Mouse (Mus musculus) kidney, postnatal 25 days (tissue): ENCODE measurements around the gene Hnf1b.

Source experiments
- DNase-seq, 2 experiments: peaks; one replicate each; pipeline ENCODE4 v3.0.0; 2021; ENCODE audit warnings: mixed read lengths in 2 of 2

Gene Hnf1b

GRCm38 (mm10) chr11:83849529-83850335, at the start of gene Hnf1b:
Gene Hnf1b (plus strand): TSS chr11:83850063.
- DNase-seq: peak in 1 of 2 experiments; percentile 72

GRCm38 (mm10) chr11:83802166-83802565, 47.7 kb upstream of the Hnf1b start:
- peak; percentile 71 to 81 for DNase-seq

GRCm38 (mm10) chr11:83802581-83802980, 47.3 kb upstream of the Hnf1b start:
- DNase-seq: peak in 1 of 2 experiments; percentile 66

- peak in 1 of 2 experiments; percentile 27 for DNase-seq
Observed at GRCm38 (mm10) chr11:83810441-83810840, 39.4 kb upstream of the Hnf1b start.

- DNase-seq: peak; percentile 60 to 78
Observed at GRCm38 (mm10) chr11:83815191-83815590, 34.7 kb upstream of the Hnf1b start.

DNA sequence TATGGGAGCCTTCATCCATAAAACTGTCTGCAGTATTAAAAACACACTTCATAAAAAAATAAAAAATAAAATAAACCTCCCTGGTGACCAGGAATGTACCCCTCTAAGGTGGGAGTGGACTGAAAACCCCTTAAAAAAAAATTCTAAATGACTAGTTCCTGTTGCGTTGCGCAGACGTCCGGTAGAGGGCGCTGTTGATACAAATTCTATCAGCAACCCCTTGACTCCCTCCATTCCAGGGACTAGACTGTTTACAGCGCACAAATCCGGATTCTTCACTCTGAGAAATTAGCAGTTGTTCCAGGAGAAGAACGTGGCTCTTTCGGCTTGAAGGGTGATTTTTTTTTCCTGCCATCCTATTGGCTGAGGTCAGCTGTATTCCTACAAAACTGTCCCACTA, 34.2 kb upstream of the Hnf1b start:
- DNase-seq: peak; percentile 83 to 87

DNA sequence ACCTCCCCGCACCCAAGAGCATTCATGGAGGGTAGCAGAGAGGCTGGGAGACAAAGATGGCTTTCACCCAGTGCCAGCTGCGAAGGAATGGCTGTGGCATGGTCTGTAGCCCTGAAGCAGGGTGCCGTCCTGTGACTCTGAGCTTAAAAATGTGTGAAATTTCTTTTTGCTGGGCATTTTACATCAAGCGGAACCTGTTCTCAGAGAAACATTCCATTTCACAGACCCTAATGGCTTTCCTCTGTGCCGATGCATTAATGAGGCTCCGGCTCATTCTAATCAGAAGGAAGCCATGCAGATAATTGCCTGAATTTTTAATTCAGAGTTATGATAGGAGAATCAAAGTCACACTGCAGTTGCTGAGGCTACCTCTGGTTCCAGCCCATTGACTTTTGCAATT, 32.8 kb upstream of the Hnf1b start:
- peak; percentile 59 to 78 for DNase-seq

- DNase-seq: peak; percentile 50 to 64
Observed at GRCm38 (mm10) chr11:83817994-83818393, 31.9 kb upstream of the Hnf1b start.

- no peak for DNase-seq
Observed at GRCm38 (mm10) chr11:83818591-83819127, 31.2 kb upstream of the Hnf1b start.

DNA sequence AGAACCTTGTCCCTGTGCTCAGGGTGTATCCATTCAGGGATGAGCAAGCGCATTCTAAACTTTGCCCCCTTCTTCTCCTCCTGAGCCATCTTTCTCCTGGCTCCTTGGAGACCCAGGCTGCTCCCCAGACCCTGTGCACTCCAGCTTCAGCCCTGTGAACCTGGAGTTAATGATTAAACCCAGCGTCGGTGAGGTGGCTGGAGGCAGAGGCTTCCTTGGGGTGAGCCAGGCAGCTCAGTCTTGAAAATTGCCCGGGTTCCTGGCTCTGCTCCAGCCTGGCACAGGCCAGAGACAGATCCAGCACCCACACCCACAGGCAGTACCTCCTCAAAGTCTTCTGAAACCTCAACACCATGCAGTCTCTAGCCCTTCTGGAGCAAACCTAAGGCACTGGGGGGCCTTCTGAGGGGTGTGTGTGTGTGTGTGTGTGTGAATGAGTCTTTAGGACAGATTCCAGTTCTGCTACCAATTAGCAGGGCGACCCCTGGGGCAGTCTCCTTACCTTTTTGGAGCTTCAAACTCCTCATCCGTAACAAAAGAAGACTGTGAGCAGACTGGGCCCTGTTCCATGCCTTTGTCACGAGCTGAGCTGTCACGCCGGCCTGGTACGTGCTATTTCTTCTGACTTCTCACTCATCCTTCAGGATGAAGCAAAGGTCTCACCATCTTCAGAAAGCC, 29.9 kb upstream of the Hnf1b start:
- DNase-seq: peak; percentile 93 to 97

DNA sequence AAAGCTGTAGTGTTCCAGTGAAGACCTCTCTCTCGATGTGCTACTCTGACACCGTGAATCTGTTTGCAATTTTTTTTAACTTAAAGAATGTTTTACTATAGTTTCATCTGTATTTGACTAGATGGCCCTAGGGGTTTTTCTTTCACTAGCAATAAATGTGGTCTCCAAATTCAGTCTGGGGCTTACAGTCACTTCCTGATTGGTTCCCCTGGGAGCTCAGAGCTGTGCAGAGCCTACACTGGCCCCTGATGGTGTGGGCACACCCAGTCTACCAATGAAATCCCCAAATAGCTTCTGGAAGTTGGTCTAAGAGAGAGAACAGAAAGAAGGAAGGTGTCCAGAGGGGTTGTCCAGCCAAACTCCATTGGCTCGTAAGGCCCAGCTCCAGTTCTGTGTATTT, 23.7 kb upstream of the Hnf1b start:
- DNase-seq: no peak

GRCm38 (mm10) chr11:83828553-83829142, 21.2 kb upstream of the Hnf1b start:
- no peak for DNase-seq

DNA sequence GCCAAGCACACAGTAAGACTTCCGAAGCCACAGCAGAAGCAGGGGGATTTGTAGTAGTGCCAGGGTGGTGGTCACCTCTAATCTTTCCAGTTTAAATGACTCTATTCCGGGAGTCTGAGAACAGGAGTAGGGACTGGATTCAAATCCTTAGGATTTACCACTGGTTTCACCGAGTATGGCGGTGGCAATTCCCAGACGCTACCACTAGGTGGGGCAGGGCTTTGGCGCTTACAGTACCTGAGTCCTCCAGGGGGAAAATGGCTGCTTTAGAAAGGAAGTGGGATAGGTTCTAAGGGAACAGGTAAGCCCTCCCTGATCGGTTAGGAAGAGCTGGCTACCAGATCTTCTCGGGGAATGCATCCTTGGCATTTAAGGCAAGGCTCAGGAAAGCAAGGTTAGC, 17.5 kb upstream of the Hnf1b start:
- DNase-seq: peak in 1 of 2 experiments; percentile 62

DNA sequence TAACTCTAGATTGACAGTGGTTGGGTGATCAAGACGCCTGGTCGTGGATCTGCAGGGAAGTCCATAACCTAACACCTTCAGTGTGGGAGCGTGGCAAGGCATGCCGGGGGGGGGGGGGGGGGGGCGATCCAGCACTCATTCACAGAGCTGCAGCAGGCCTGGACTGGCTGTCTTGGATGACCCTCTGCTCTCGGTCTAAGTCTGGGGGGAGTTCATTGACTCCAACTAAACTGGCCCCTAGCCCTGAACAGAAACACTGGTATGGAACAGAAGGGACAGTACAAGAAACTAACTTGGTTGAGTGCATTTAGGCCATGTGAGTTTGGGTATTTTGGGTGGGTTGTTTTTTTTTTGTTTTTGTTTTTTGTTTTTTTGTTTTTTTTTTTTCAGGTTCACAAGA, 16.3 kb upstream of the Hnf1b start:
- DNase-seq: no peak

DNA sequence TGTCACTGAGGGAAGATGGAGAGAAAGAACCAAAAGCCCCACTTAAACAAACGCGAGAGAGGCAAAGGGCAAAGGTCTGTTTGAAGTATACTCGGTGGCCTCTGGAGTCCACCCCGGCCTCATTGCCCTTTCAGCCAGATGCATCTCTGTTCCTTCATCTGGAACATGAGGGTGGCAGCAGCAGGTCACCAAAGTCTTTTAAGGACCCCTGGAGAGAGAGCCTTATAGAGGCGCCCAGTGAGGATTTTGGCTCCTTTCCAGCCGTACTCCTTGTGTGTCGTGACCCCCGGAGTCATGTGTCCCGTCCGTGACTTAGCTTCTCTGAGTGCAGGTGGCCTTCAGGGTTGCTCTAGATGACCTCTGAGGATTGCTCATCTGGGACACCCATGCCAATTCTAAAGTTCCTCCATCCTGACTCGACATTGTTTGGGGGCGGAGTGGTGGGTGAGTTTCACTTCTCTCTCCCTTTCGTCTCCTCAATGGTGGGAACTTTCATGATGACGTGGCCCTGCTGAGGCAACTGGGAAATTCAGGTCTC, 15.8 kb upstream of the Hnf1b start:
- DNase-seq: peak; percentile 60 to 83

- DNase-seq: peak in 1 of 2 experiments; percentile 69
Observed at GRCm38 (mm10) chr11:83839451-83839850, 10.4 kb upstream of the Hnf1b start.

GRCm38 (mm10) chr11:83843534-83843933, 6.3 kb upstream of the Hnf1b start:
- peak; percentile 72 to 87 for DNase-seq

DNA sequence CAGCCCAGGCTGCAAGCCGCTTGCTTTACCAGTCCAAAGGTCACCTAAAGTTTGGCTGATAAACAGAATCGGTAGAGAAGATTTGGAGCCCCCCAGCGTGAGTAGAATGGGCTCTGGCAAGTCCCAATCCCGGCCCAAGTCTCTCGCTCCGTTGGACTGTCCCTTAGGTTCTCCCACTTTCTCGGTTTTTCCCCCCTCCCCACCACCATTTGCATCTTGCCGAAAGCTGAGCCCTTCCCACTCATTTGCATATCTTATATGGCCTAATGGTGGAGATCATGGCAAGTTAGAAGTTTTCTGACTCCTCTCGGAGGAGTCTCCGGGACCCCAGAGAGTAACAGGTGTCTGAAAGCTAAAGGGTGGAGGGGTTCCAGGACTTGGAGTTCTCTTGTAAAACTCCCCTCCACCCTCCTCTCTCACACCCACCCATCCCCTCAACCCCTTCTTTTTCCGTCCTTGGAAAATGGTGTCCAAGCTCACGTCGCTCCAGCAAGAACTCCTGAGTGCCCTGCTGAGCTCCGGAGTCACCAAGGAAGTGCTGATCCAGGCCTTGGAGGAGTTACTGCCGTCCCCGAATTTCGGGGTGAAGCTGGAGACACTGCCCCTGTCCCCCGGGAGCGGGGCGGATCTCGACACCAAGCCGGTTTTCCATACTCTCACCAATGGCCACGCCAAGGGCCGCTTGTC, 866 bp downstream of the Hnf1b start:
- peak; percentile 80 to 89 for DNase-seq

DNA sequence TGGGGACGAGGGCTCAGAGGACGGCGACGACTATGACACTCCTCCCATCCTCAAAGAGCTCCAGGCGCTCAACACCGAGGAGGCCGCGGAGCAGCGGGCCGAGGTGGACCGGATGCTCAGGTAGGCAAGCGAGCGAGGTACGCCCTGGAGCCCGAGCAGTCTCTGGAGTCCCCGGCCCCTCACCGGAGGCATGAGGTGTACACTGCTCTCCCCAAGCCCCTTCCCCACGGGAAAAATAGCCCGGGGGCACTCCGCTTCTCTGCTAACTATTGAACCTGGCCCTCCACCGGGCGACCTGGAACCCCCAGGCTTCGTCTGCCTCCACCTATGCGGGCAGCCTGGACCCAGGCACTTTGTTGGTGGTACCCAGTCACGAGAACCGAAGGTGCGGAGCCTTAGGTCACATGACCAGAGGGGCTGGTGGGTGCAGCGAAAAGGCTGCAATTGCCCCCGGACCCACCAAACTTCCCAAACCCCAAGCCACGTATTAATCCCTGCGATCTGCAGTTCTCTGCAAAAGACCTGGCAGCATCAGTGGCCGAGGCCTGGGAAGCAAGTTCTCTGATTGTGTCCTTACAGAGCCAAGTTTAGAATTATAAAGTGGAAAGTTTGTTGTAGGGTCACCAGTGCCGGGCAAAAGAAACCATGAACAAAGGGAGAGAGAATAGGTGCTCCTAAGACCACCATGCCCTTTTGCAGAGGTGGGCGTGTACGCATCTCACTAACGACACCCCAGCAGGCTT, 1.6 kb downstream of the Hnf1b start:
- DNase-seq: peak; percentile 21 to 61

DNA sequence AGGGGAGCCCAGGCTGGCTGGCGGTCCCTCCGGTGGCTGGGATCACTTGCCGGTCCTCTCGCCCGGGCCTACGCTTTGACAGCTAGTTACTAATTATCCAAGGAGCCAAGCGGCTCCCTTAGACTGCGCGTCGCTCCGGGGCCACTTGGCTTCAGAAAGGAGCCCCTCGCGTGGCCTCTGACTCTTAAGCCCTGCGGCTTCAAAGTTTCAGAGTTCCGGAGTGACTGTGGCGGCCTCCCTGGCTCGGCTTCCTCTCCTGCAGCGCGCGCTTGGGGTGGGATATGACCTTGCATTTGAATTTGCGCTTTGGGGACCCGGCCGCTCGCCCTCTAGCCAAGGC, 2.1 kb downstream of the Hnf1b start:
- peak; percentile 78 to 91 for DNase-seq

DNA sequence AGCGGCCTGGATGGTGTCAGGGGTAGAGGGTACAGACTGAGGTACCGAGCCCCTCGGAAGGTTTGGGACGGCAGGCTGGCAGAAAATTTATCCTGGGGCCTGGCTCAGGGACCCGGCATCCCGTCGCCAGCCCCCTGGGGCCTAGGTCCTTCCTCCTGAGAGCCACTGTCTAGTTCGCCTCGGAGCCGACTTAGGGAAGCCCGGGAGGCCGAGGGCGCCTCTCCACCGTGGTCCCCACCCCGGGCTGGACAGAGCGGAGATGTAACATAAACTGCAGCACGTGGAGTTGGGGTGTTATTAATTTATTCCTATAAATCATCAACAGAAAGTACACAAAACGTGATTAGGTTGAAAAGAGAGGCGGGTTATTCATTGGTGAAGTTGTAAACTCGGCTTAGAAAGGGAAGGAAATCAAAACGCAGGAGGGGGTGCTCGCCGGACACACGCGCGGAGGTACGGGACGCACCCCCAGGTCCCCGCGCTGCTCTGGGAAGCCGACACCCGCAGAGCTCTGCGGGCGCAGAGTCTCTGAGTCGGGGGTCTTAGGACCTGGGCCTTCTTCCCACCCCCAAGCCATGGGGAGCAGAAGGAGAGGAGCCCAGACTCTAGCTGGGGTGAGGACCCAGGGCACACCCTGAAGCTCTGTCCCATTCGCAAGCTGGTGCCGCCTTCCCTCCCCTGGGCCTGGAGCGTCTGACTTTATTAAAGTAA, 2.8 kb downstream of the Hnf1b start:
- peak; percentile 66 to 83 for DNase-seq
